Mouse (Mus musculus): ENCODE results near the gene Tnrc6a. TPM values are rescaled to one million over a fixed set of nuclear protein-coding genes. Genes with fewer than 3 reads are reported as not detected.

The Tnrc6a gene
- total RNA-seq, 2 experiments from 2014 or later: 15.5 to 22.5 TPM

DNA sequence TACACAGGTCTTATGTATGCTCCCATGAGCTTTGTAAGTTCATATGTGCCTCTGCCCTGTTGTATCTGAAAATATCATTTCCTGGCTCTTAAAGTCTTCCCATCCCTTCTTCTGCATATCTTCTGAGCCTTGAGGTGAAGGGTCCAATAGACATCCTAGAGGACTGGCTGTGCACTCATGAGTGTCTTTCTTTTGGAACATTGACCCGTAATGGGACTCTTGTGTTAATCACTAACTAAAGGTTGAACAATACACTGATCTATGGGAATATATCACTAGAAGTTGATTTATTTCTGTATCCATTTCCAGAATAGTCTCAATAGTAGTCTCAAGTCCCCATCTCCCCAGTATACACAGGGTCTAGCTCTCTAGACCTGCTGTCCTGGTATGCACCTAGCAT lies 61.2 kb downstream of the Tnrc6a start:
- intact Hi-C loops (cut with DNase I): loop anchor here (5.0 kb wide), 1 partner anchor 38 kb away; no protein-coding TSS in a partner anchor
- no peak for DNase-seq

DNA sequence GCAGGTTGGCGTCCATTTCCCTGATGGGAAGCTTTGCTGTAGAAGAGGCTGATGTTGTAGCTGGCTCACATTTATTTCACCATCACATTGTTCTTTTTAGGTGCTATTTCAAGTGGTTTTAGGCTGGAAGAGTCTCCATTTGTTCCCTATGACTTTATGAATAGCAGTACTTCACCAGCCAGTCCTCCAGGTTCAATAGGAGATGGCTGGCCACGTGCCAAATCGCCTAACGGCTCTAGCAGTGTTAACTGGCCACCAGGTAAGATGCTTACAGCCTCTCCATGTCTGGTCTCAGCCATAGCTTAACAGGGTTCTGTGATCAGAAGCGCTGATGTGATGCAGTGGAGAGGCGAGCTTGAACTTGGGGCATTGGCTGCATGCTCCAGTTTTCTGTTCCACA lies 62.8 kb downstream of the Tnrc6a start:
- intact Hi-C loops (cut with DNase I): no loop called here
- no peak for DNase-seq

DNA sequence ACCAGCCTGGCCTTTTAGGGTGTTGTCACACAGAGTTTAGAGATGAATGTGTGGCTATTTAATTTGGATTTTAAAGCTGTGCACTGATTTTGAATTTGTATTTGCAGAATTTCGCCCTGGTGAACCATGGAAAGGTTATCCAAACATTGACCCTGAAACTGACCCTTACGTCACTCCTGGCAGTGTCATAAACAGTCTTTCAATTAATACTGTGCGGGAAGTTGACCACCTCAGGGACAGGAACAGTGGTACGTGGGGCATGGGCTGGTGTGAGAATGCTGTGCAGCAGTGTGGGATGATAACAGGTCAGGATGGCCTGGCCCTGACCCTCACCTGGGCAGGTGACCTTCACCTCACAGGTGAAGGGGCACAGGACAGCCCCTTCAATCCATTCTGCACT lies 63.6 kb downstream of the Tnrc6a start:
- intact Hi-C loops (cut with DNase I): no loop called here
- no peak for DNase-seq

DNA sequence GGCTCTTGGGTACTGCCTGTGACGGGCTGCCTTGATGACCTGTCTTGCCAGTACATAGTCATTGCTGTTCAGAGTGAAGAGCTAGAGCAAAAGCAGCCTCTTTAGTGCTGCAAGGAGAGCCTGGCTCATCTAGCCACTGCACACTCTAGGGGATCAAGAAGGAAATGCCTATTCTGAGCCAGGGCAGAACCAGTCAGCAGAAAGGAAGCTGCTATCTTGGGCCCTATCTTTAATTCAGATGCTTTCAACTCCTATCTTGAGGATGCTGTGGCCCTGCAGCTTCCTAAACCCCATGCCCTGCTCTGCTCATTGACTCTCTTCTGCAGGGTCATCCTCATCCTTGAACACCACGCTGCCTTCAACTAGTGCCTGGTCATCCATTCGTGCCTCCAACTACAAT lies 64.8 kb downstream of the Tnrc6a start:
- DNase-seq: no peak
- intact Hi-C loops (cut with DNase I): no loop called here

DNA sequence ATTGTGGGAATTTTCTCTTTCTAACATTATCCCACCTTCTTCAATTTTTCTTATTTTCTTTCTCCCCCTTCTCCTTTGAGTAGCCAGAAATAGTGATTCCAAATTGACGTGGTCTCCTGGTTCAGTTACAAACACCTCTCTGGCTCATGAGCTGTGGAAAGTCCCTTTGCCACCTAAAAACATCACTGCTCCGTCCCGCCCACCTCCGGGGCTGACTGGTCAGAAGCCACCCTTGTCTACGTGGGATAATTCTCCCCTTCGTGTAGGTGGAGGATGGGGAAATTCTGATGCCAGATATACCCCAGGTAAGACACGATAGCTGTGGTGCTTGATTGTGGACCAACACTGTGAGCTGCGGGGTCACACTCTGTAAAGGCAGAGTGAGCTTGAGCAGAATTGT lies 66.1 kb downstream of the Tnrc6a start:
- DNase-seq: no peak
- intact Hi-C loops (cut with DNase I): no loop called here

DNA sequence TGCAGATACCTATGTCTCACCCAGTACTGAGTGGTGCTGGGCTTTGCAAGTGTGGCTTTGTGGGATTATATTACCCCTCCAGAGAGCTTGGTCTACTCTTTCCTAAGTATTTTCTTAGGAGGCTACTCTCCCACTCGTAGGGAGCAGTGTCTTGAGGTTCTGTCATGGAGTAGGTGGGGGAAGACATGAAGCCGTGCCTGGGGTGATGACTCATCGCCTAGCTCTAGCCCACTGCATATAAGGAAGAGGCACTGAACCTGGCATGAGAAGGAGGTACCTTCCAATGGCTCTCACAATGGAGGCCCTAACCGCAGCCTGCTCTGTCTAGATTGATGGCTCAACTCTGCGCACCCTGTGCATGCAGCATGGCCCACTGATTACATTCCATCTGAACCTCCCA lies 68.0 kb downstream of the Tnrc6a start:
- intact Hi-C loops (cut with DNase I): no loop called here
- DNase-seq: no peak

DNA sequence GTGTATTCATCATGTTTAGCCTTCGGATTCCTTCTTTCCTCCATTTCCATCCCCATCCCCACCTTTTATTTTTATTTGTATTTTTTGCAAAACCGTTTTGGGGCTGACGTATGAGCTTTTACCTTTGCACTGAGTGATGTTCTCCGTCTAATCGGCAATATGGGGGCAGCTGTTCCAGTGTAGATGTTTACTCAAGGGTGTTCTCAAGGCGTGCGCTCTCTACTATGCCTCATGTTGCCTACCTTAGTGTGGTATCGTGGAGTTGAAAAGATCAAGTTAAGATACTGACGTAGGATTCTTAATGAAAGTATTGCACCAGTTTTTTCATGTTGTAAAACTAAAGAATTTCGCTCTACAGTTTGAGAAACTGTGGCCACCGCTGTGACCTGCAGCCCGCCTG lies 69.5 kb downstream of the Tnrc6a start:
- no peak for DNase-seq
- intact Hi-C loops (cut with DNase I): no loop called here

DNA sequence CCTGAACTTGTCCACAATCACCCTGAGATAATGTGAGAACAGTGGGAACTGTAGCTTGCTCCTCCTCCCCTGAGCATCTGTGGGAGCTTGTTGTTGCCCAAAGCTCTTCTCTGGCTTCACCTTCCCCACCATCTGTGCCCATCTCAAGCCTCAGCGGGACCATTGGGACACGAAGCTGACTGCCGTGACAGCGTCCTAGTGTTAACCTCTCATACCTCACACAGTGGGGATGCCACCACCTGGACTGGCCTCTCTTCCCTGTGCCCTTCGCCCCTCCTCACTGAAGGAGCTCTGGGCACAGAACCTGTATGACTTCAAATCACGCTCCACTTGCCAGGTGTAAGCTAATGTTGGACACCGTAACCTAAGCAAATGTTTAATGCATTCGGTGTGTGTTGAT lies 71.0 kb downstream of the Tnrc6a start:
- DNase-seq: no peak
- intact Hi-C loops (cut with DNase I): no loop called here

DNA sequence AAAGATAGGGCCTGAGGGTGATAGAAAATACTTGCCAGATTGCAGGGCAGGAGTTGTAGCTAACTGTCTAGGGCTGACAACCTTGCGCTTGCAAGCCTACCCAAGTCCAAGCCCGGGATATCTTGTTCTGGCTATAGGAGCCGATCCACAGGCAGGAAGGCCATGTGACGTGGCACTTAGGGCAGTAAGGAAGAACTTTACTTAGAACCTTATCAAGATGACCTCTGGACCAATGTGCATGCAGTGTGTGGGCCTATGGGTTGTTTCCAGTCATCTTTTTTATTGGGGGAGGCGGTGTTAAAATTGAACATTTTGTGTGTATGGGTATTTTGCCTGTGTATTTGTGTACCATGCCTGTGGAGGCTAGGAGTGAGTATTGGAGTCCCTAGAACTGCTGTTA lies 72.7 kb downstream of the Tnrc6a start:
- intact Hi-C loops (cut with DNase I): no loop called here
- DNase-seq: no peak

DNA sequence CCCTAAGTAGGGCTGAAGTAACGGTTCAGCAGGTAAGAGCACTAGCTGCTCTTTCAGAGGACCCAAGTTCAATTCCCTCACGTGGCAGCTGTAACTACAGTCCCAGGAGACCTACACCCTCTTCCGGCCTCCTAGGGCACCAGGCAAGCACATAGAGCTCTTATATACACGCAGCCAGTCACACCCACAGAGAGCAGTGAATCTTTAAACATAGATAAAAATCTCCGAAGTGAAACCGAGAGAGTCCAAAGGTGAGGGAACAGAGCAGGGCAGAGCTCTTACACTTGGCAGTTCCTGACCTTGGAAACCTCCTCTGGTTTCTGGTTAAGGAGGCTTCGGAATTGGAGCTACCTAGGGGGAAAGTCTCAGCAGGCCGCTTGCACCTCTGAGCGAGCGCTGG lies 75.0 kb downstream of the Tnrc6a start:
- intact Hi-C loops (cut with DNase I): no loop called here
- DNase-seq: no peak

DNA sequence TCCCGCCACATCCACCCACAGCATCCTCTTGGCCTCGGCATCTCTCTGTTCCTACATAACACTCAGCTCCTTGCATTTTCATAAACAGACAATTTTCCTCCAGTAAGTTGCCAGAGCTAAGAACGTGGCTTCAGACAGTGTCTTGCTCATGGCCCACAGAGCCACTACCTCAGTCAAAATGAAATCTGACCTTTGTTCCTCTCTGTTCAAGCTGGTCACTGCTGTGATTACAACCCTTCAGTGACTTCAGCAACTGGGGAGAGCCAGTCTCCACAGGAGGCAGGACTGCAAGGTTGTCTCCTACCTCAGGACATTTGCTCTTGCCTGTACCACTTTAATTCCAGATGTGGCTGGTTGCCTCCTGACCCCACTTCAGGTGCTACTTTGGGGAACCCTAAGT lies 75.5 kb downstream of the Tnrc6a start:
- no peak for DNase-seq
- intact Hi-C loops (cut with DNase I): no loop called here

DNA sequence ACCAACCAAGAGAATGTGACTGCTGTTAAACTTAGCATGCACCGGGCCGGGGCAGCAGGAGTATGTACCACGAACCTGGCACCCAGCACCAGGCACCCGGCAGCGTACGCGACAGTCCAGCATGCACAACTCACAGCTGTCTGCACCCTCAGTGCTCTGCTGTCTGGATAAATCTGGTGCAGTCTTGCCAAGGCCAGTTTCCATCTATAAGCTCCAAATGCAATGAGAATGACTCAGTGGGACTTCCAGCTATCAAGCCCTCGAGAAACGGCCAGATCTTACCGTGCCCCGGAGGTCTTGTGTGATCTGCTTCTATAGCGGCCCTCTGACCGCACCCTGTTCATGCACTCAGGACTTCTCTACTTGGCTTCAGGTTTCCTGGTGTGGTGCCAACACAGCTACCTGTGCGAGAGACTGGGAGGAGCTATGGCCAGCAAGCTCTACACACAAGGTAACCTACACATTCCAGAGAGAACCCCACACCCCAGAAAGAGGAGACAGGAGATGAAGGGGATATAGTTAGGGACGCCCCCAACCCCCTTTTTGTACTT lies 76.0 kb downstream of the Tnrc6a start:
- intact Hi-C loops (cut with DNase I): no loop called here

DNA sequence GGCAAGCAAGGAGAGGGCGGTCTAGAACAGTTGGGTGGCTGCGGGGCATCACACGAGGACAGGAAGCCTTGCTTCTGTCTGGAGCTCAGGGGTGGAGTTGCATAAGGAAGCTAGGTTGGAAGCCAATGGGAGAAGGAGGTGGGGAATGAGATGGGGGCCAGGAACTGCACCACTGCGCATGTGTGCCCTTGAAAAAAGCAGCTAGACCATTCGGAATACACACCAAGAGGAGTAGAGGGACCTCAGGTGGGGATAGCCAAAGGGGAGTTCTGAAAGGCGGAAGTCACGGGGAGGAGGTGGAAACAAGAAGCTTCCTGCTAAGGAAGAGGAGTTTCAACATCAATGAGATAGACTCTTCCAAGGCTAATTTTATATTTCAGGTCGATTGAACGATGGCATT lies 77.0 kb downstream of the Tnrc6a start:
- intact Hi-C loops (cut with DNase I): no loop called here
- no peak for DNase-seq

More for the DNA sequence above, 76.0 kb downstream of the Tnrc6a start:
- no peak for DNase-seq

DNA sequence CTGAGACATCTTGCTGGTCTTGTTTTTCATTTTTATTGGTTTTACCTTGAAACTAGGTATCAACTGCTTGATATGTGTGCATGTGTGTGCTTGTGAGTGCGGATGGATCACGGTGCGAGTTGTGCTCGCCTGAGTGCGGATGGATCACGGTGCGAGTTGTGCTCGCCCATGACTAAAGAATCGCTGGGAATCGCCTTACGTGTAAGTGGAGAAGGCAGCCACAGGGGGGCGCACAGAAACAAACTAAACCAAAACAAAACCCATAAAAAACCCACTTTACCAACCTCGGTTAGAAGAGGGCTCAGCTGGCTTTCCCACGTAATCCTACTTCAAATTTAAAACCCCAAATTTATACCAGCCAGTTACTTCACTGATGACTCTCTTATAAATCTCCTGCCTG lies 81.6 kb downstream of the Tnrc6a start:
- DNase-seq: no peak
- intact Hi-C loops (cut with DNase I): loop anchor here (5.0 kb wide), 1 partner anchor 197 kb away; no protein-coding TSS in a partner anchor

DNA sequence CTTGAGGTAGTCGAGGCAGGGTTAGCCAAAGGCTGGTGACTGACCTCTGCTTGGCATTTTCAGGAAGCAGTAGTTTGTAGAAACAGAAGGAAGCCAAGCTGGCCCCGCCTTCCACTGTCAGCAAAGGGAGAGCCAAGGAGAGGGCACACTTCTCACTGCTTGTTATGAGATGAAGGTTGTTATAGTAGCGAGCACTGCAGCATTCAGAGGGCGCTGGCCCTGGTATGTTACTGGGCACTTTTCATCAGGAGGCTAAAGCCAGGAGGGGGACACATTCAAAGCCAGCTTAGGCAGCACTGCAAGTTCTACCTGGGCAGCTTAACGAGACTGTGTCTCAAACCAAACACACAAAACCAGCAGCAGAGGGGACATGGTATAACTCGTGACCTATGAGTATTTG lies 83.9 kb downstream of the Tnrc6a start:
- intact Hi-C loops (cut with DNase I): loop anchor here (5.0 kb wide), 1 partner anchor 195 kb away; no protein-coding TSS in a partner anchor

DNA sequence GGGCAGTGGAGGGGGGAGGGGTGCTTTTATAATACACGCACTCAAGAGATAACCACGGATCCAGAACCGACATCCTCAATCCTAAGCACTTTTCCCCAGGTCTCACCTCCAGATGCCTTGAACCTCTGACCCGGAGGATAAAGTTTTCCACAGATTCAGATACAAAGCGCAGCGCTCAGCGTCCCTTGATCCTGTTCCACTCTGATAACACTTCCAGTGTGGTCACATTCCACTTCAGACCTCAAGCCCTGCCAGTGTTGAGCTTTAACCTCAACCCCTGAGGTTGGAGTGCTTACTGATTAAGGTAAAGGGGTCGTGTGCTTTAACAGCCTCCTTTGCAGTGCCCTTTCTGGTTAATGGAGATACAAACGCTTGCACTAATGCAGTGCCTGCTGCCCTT lies 86.2 kb downstream of the Tnrc6a start:
- no peak for DNase-seq
- intact Hi-C loops (cut with DNase I): loop anchor here (5.0 kb wide), 1 partner anchor 192 kb away; no protein-coding TSS in a partner anchor

More for the DNA sequence above, 83.9 kb downstream of the Tnrc6a start:
- no peak for DNase-seq

DNA sequence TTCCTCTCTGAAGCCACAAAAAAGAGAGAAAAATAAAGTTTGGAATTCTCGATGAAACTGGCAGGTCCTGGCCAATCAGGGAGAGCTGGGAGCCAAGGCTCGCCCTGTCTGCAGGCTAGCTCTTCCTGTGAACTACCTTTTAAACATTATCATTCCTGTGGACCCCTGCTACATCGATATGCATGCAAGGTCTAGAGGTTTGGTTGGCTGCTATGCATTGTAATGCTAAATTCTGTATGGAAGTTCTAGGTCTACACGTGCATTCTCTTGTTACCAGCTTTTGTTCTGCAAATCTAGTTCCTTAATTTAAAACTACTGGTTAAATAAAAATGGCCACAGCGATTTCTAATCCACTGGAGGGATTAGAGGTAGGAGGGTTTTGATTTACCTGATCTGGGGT lies 87.8 kb downstream of the Tnrc6a start:
- intact Hi-C loops (cut with DNase I): no loop called here
- DNase-seq: no peak

DNA sequence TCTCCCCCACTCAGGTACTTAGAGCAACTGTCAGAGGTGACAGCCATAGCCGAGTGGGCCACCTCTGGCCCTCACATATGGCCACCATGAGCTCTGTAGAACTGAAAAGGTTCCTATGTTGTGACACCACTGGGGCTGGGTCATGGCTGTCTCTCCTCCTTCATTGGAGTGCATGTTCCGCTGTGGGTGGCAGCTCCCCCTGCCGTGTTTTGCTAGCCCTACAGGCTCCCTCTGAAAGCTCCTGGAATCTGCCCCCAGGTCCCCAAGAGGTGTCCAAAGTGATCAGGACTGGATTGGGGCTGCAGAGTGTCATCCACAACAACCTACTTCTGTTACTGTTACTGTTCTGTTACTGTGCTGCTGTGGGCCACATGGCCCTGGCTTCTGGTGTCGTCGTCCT lies 88.6 kb downstream of the Tnrc6a start:
- DNase-seq: no peak
- intact Hi-C loops (cut with DNase I): no loop called here

DNA sequence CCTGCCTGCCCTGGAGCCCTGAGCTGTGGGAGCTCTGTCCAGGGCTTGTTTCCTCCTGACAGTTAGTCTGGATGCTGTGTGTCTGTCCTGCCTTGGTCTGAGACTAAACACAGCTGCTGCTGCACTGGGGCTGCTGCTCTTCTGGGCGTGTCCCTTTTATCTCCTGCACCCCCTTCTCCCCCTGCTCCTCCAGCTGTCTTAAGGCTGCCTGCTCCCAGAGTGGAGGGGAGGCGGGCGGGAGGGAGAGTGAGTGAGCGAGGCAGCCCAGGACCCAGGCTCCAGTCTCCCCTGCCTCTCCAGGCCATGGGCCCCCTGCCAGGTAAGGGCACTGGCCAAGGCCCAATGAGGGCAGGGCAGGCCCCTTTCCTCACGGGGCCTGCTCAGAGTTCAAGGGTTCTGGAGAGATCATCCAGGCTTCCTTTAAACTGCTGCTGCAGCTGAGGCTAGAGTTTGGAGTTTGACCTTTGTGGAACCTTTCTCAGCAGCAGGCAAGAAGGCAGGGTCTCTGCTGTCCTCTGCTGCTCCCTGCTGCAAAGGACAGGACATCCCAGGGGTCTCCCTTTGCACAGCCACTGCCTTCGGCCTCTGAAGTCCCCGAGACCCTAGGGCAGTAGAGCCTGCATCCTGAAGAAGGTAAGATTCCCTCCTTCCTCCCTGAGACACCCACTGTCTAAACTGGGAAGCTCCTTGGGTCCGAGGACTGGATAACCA lies 90.8 kb downstream of the Tnrc6a start, which contains the start of gene Slc5a11:
Gene Slc5a11 (plus strand): TSS at position 416 of the 711 bp plus-strand sequence.
- DNase-seq: no peak
- intact Hi-C loops (cut with DNase I): no loop called here

DNA sequence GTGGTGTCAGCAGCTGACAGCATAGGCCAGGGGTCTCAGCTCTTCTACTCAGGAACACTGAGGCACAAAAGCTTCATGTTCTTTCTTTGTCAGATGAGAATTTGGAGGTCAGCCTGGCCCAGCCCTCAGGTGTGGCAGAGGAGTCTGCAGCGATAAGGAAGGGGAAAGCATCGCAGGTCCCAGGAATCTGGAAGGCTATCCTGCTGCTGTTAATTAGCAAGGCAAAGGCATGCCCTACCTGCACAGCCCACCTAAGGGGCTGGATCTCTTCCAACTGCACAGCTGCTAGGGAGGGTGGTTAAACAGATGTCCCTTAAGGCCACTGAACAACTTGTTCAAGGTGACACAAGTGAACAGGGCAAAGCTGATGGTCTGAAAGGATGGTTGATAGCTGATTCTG lies 91.5 kb downstream of the Tnrc6a start:
- DNase-seq: no peak
- intact Hi-C loops (cut with DNase I): no loop called here

DNA sequence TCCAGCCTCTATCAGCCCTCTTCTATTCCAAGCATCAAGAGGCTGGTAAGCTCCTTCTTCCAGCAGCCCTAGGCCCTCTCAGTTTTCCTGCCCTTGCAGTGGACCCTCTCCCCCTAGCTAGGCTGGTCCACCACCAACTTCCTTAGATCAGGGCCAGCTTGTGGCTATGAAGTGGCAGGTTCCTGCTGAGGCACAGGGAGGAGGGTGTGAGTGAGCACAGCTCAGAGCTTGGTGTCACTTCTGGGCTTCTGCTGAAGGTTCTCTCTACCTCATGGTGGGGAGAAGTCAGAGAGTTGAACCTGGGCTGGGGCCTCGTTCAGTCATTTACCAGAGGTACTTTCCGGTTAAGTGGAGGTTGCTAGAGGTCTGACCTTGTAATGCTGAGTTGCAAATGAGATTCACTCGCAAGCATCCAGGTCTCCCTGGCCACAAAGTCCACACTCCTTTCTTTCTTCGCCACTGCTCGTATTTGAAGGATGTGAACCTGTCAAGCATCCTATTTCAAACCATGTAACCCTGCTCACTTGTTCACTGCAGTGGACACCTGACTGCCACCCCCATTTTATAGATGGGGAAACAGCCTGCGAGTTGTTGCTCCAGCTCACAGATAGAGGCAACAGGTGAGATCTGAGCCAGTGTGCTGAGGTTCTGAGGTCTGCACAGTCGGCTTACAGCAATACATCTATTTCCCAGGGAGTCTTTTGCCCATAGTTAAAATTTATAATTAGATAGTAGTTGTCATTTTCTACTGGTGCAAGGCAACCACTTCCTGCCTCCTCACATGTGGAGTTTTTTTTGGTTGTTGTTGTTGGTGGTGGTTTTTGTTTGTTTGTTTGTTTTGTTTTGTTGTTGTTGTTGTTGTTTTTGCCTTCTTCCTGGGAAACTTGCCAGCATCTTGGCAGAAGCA lies 94.0 kb downstream of the Tnrc6a start:
- no peak for DNase-seq
- intact Hi-C loops (cut with DNase I): no loop called here
